Mouse (Mus musculus) midbrain, embryonic 11.5 days (tissue): ENCODE results near the gene Plb1. TPM values are rescaled to one million over a fixed set of nuclear protein-coding genes. Genes with fewer than 3 reads are reported as not detected.

Experiments used
- ATAC-seq: fragments of 200-750 bp; cut with Nextera tagmentation; 2 replicates; pipeline ENCODE4 v1.8.0; 2017; ENCODE audit warnings: moderate TSS enrichment, moderate library complexity; ENCODE audit not compliant: low FRiP score
- DNase-seq: peaks from one replicate; pipeline ENCODE4 v3.0.0; 2015; ENCODE audit warnings: low spot score; ENCODE audit errors: missing footprints
- H3K27ac ChIP-seq: fragments of 300-500 bp; sonication (generic); 2 replicates; pipeline ENCODE4 v1.5.1; 2014; ENCODE audit warnings: low read depth, low read length
- H3K27me3 ChIP-seq: fragments of 300-500 bp; sonication (generic); 2 replicates; pipeline ENCODE4 v1.6.1; 2014; ENCODE audit warnings: mild to moderate bottlenecking, low read length, moderate library complexity, mixed read lengths; ENCODE audit not compliant: control insufficient read depth, insufficient read depth
- H3K36me3 ChIP-seq: fragments of 300-500 bp; sonication (generic); 2 replicates; pipeline ENCODE4 v1.6.1; 2014; ENCODE audit warnings: mild to moderate bottlenecking, low read length, moderate library complexity, mixed read lengths; ENCODE audit not compliant: control insufficient read depth, insufficient read depth
- H3K4me1 ChIP-seq: fragments of 300-500 bp; sonication (generic); 2 replicates; pipeline ENCODE4 v1.6.1; 2014; ENCODE audit warnings: low read length; ENCODE audit not compliant: control insufficient read depth, insufficient read depth
- H3K4me2 ChIP-seq: fragments of 300-500 bp; sonication (generic); 2 replicates; pipeline ENCODE4 v1.6.1; 2014; ENCODE audit warnings: mild to moderate bottlenecking, moderate library complexity
- H3K4me3 ChIP-seq: fragments of 300-500 bp; sonication (generic); 2 replicates; pipeline ENCODE4 v1.5.1; 2014; ENCODE audit warnings: low read depth, low read length
- H3K9ac ChIP-seq: fragments of 300-500 bp; sonication (generic); 2 replicates; pipeline ENCODE4 v1.6.1; 2014; ENCODE audit warnings: low read length
- H3K9me3 ChIP-seq: fragments of 300-500 bp; sonication (generic); 2 replicates; pipeline ENCODE4 v1.6.1; 2016; ENCODE audit warnings: low read length; ENCODE audit not compliant: control insufficient read depth
- WGBS: fragments of 180-500 bp; shearing (Covaris S2); extraction: QIAGEN DNeasy Blood & Tissue Kit; methylation state at CpG from one replicate; pipeline ENCODE4 v1.1.7; 2014; 5-methylcytosine and 5-hydroxymethylcytosine counted together
- polyA plus RNA-seq: library from polyadenylated mRNA; unstranded; fragments of >200 nt; fragmentation: Nextera tagmentation; extraction: Ambion mirVana; gene quantifications from 2 replicates; pipeline ENCODE4 v1.2.1, GENCODE M21; 2014

Gene Plb1
- polyA plus RNA-seq, 1 experiment from 2014 or later, result 0.05 TPM

- Histone ChIP-seq H3K27me3 (no peaks in the 10 kb centered on the region), H3K36me3 (no peaks in the 10 kb centered on the region), H3K4me1 (no peaks in the 10 kb centered on the region), H3K27ac (no peak overlapping the region), H3K4me3 (no peak overlapping the region), H3K9me3 (no peaks in the 10 kb centered on the region), H3K4me2 (no peak overlapping the region), H3K9ac (no peak overlapping the region)
- DNase-seq, result no peak
- no peak for ATAC-seq
Measured at GRCm38 (mm10) chr5:32388656-32389055, 156.1 kb downstream of the Plb1 start.

GRCm38 (mm10) chr5:32390295-32390694 lies 157.8 kb downstream of the Plb1 start:
- Histone ChIP-seq H3K9me3 (no peaks in the 10 kb centered on the region), H3K27ac (no peak overlapping the region), H3K36me3 (no peaks in the 10 kb centered on the region), H3K4me1 (no peaks in the 10 kb centered on the region), H3K4me3 (no peak overlapping the region), H3K9ac (no peak overlapping the region), H3K4me2 (no peak overlapping the region), H3K27me3 (no peaks in the 10 kb centered on the region)
- WGBS, result 86% methylated on average over 5 of the region's 5 CpGs
- DNase-seq (no peak), ATAC-seq (no peak)

- Histone ChIP-seq H3K9ac (no peak overlapping the region), H3K27me3 (no peaks in the 10 kb centered on the region), H3K9me3 (no peaks in the 10 kb centered on the region), H3K4me2 (no peak overlapping the region), H3K4me1 (no peaks in the 10 kb centered on the region), H3K27ac (no peak overlapping the region), H3K4me3 (no peak overlapping the region), H3K36me3 (no peaks in the 10 kb centered on the region)
- ATAC-seq (no peak), DNase-seq (no peak)
Measured at GRCm38 (mm10) chr5:32392281-32392680, 159.8 kb downstream of the Plb1 start.

- WGBS, result 82% methylated on average over 3 of the region's 3 CpGs
- Histone ChIP-seq H3K4me2 (no peak overlapping the region), H3K9ac (no peak overlapping the region), H3K4me3 (no peak overlapping the region), H3K4me1 (no peaks in the 10 kb centered on the region), H3K9me3 (no peaks in the 10 kb centered on the region), H3K27ac (no peak overlapping the region), H3K36me3 (no peaks in the 10 kb centered on the region), H3K27me3 (no peaks in the 10 kb centered on the region)
- ATAC-seq (no peak), DNase-seq (no peak)
Measured at GRCm38 (mm10) chr5:32394586-32394985, 162.1 kb downstream of the Plb1 start.

GRCm38 (mm10) chr5:32395101-32395892 lies 162.8 kb downstream of the Plb1 start:
- Histone ChIP-seq H3K4me3 (no peak overlapping the region), H3K9me3 (no peaks in the 10 kb centered on the region), H3K4me2 (no peak overlapping the region), H3K27ac (no peak overlapping the region), H3K9ac (no peak overlapping the region), H3K4me1 (no peaks in the 10 kb centered on the region), H3K36me3 (no peaks in the 10 kb centered on the region), H3K27me3 (no peaks in the 10 kb centered on the region)
- no peak for ATAC-seq
- no peak for DNase-seq
- 83% methylated on average over 9 of the region's 9 CpGs for WGBS

- H3K27me3 ChIP-seq, result no peaks in the 10 kb centered on the region
- ATAC-seq (no peak), DNase-seq (no peak)
- H3K36me3 ChIP-seq, result no peaks in the 10 kb centered on the region
- H3K27ac ChIP-seq, result no peak overlapping the region
- no peaks in the 10 kb centered on the region for H3K9me3 ChIP-seq
- H3K4me2 ChIP-seq, result no peak overlapping the region
- no peak overlapping the region for H3K4me3 ChIP-seq
- no peaks in the 10 kb centered on the region for H3K4me1 ChIP-seq
- no peak overlapping the region for H3K9ac ChIP-seq
- WGBS, result 87% methylated on average over 3 of the region's 3 CpGs
Measured at GRCm38 (mm10) chr5:32397719-32398118, 165.2 kb downstream of the Plb1 start.

- H3K4me1 ChIP-seq, result no peaks in the 10 kb centered on the region
- no peak overlapping the region for H3K27ac ChIP-seq
- ATAC-seq, result no peak
- no peaks in the 10 kb centered on the region for H3K27me3 ChIP-seq
- H3K4me3 ChIP-seq, result no peak overlapping the region
- no peak overlapping the region for H3K9ac ChIP-seq
- no peaks in the 10 kb centered on the region for H3K36me3 ChIP-seq
- no peak overlapping the region for H3K4me2 ChIP-seq
- no peak for DNase-seq
- no peaks in the 10 kb centered on the region for H3K9me3 ChIP-seq
- 75% methylated on average over 2 of the region's 2 CpGs for WGBS
Measured at GRCm38 (mm10) chr5:32400926-32401325, 168.4 kb downstream of the Plb1 start.

- Histone ChIP-seq H3K36me3 (no peaks in the 10 kb centered on the region), H3K9me3 (no peaks in the 10 kb centered on the region), H3K4me3 (no peak overlapping the region), H3K27ac (no peak overlapping the region), H3K4me2 (no peak overlapping the region), H3K4me1 (no peaks in the 10 kb centered on the region), H3K9ac (no peak overlapping the region), H3K27me3 (no peaks in the 10 kb centered on the region)
- no peak for DNase-seq
- 74% methylated on average over 9 of the region's 9 CpGs for WGBS
- peak; percentile 62; the same call in 1 of the 2 replicates for ATAC-seq
Measured at GRCm38 (mm10) chr5:32403082-32403953, 170.8 kb downstream of the Plb1 start.

GRCm38 (mm10) chr5:32405199-32405855 lies 172.8 kb downstream of the Plb1 start:
- 79% methylated on average over 4 of the region's 4 CpGs for WGBS
- Histone ChIP-seq H3K27ac (no peak overlapping the region), H3K4me1 (no peaks in the 10 kb centered on the region), H3K9ac (no peak overlapping the region), H3K27me3 (no peaks in the 10 kb centered on the region), H3K9me3 (no peaks in the 10 kb centered on the region), H3K4me3 (no peak overlapping the region), H3K4me2 (no peak overlapping the region), H3K36me3 (no peaks in the 10 kb centered on the region)
- DNase-seq (no peak), ATAC-seq (no peak)
